Mouse (Mus musculus): ENCODE data around the gene Kcnk13.

DNA sequence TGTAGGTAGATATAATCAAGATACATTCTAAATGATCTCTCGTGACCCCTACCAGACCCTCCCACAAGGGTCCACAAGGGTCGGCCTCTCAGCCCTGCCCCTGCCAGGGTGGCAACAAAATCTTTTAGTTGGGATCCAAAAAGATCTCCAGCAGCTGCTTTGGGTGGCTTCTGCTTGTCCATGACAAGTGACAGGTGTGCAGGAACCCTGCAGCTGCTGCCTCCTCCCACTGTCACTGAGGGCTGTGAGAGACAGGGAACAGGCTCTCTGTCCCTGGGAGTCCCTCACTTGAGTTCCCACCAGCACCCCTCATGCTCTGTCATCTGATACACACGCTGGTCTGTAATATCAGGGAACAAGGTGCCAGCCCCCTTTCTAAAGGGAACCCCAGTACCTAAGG, 137.4 kb downstream of the Kcnk13 start:
- TF ChIP-seq POLR2A (IDR thresholded peaks at IDR 0.05; ENCODE audit: insufficient read depth, low read length) (no peak), CTCF (IDR thresholded peaks at IDR 0.05; ENCODE audit: low read depth, low read length) (no peak)

Measured in ES-Bruce4 (cell line).